Mouse (Mus musculus): ENCODE data around the gene Naga.

DNA sequence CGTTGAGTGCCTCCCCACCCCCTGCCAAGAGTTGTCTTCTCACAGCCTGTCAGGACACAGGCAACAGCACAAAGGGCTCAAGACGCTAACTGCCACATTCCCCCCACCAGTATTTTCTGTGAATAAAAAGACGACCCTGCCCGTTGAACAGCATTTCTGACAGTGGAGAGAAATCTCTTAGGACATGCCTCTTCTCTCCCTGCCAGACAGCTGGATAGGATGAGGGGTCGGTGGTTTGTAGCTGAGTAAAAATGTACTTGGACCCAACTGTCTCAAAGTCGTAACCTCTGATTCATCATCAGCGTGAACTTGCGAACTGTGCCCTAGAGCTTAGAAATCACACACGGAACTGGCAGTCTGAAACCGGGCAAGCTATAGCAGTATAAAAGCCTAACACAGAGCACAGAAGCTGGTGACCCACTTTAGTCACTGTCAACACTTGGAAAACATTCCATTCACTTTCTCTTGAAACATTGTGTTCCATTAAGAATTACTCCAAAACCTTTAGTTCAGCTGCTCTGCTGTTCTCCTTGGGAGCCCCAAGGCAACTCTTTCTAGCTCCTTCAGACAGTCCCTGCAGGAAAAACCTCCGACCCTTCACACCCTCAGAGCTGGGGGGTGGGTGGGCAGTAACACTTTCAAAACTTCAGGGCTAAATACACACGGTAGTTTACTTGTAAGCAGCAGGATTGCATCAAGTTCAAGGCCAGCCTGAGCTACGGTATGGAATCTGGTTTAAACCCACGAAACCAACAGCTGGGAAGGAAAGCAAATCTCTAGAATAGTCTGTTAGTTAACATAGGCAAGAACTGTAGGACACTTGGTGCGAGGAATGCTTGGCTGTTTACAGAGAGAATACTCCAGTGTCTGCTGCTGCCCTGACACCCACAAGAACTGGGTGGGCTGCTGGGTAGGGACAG lies 39.8 kb upstream of the Naga start:
- TF ChIP-seq CTCF (IDR thresholded peaks at IDR 0.05; ENCODE audit: low read depth) (no peak), EP300 (IDR thresholded peaks at IDR 0.05; ENCODE audit: low read depth) (peak; percentile 55; the same call in 1 of the 2 replicates)
